Comparison of ENCODE assay signal across 9 mouse cellular contexts in genomic region chr7:139200108-139200507, GRCm38 (mm10). TPM values are rescaled to one million over a fixed set of nuclear protein-coding genes. Genes with fewer than 3 reads are reported as not detected.
DNase-seq lines count a peak whose midpoint lies in the region; ATAC-seq lines count a peak whose summit lies in the region.
"Had no signal": no experiment of that assay in that cellular context is flagged by ENCODE, and none has a peak within 500 bp of the region (broad histone marks: within the 10 kb centered on the region; RNA-seq: fewer than 3 reads in every experiment).

No protein-coding gene starts in this region.

- no peak overlapping the region for H3K27ac ChIP-seq in embryonic facial prominence, embryonic 14.5 days (replicated peaks; ENCODE audit: low read depth, low read length)
- H3K27ac ChIP-seq in hindbrain, embryonic 12.5 days: no peak overlapping the region
- H3K27ac ChIP-seq in midbrain, embryonic 15.5 days: no peak overlapping the region

- ATAC-seq in embryonic facial prominence, embryonic 14.5 days (ENCODE audit: low read depth): peak; percentile 71; the same call in 1 of the 2 replicates
- peak; percentile 61 for ATAC-seq in hindbrain, embryonic 12.5 days (ENCODE audit: low FRiP score)
- ATAC-seq in midbrain, embryonic 15.5 days (replicated peaks): peak; percentile 37; the same call in 1 of the 2 replicates

- no peaks in the 10 kb centered on the region for H3K9me3 ChIP-seq in embryonic facial prominence, embryonic 14.5 days (ENCODE audit: control insufficient read depth, low read length)
- no peaks in the 10 kb centered on the region for H3K9me3 ChIP-seq in hindbrain, embryonic 12.5 days (replicated peaks)
- no peaks in the 10 kb centered on the region for H3K9me3 ChIP-seq in midbrain, embryonic 15.5 days

- H3K27me3 ChIP-seq in embryonic facial prominence, embryonic 14.5 days (replicated peaks; ENCODE audit: control insufficient read depth, insufficient read depth, low read length): peaks cover 8% of the 10 kb centered on the region; the same call in 1 of the 2 replicates
- peaks cover 7% of the 10 kb centered on the region for H3K27me3 ChIP-seq in hindbrain, embryonic 12.5 days
- H3K27me3 ChIP-seq in midbrain, embryonic 15.5 days (replicated peaks): 0 out of 2 replicates have a peak, but pooled peaks cover 5% of the 10 kb centered on the region

- peak; percentile 41 for DNase-seq in gastrocnemius, adult 18-20 months (ENCODE audit: low spot score)
- no peak for DNase-seq in gastrocnemius, postnatal 25 days
- peak; percentile 54 for DNase-seq in adrenal gland, postnatal 25 days
- peak; percentile 88 for DNase-seq in embryonic facial prominence, embryonic 14.5 days (ENCODE audit: low spot score)
- peak; percentile 59 to 71 for DNase-seq in left cerebral cortex, postnatal 10 days (ENCODE audit: extremely low spot score in 1 of 2, low spot score in 2 of 2)
- DNase-seq in spleen, postnatal 36 days (ENCODE audit: low spot score in 2 of 2): no peak

- intact Hi-C loops in left cerebral cortex, postnatal 10 days (cut with DNase I): no loop called here

- H3K36me3 ChIP-seq in embryonic facial prominence, embryonic 14.5 days (ENCODE audit: control insufficient read depth, insufficient read depth, low read length): no peaks in the 10 kb centered on the region
- H3K36me3 ChIP-seq in hindbrain, embryonic 12.5 days: no peaks in the 10 kb centered on the region
- no peaks in the 10 kb centered on the region for H3K36me3 ChIP-seq in midbrain, embryonic 15.5 days (replicated peaks)

- H3K4me2 ChIP-seq in embryonic facial prominence, embryonic 14.5 days (ENCODE audit: low read depth, low read length): no peak overlapping the region
- no peak overlapping the region for H3K4me2 ChIP-seq in hindbrain, embryonic 12.5 days (replicated peaks)
- H3K4me2 ChIP-seq in midbrain, embryonic 15.5 days: no peak overlapping the region

- no peak overlapping the region for H3K4me3 ChIP-seq in embryonic facial prominence, embryonic 14.5 days (ENCODE audit: low read depth, low read length)
- H3K4me3 ChIP-seq in hindbrain, embryonic 12.5 days: no peak overlapping the region
- H3K4me3 ChIP-seq in midbrain, embryonic 15.5 days: no peak overlapping the region

- WGBS in embryonic facial prominence, embryonic 14.5 days: 23% methylated on average over 7 of the region's 7 CpGs
- WGBS in hindbrain, embryonic 12.5 days: 31% methylated on average over 7 of the region's 7 CpGs
- 31% methylated on average over 7 of the region's 7 CpGs for WGBS in midbrain, embryonic 15.5 days

- no peaks in the 10 kb centered on the region for H3K4me1 ChIP-seq in embryonic facial prominence, embryonic 14.5 days (ENCODE audit: control insufficient read depth, insufficient read depth, low read length)
- no peaks in the 10 kb centered on the region for H3K4me1 ChIP-seq in hindbrain, embryonic 12.5 days
- no peaks in the 10 kb centered on the region for H3K4me1 ChIP-seq in midbrain, embryonic 15.5 days

- no peak overlapping the region for H3K9ac ChIP-seq in embryonic facial prominence, embryonic 14.5 days (ENCODE audit: low read depth, low read length)
- H3K9ac ChIP-seq in hindbrain, embryonic 12.5 days: no peak overlapping the region
- no peak overlapping the region for H3K9ac ChIP-seq in midbrain, embryonic 15.5 days

RNA-seq across cellular contexts. Expression of gene Lrrc27, which starts 12.7 kb away (rescaled TPM):
- total RNA-seq in gastrocnemius, adult 18-20 months (2021): 1 to 10 TPM; 1.9 to 3.0 TPM
- 1 to 10 TPM; 3.2 to 3.9 TPM for total RNA-seq in gastrocnemius, postnatal 25 days (2021)
- total RNA-seq in adrenal gland, postnatal 25 days (2021): 5.8 and 6.3 TPM in 2 replicates
- polyA plus RNA-seq in embryonic facial prominence, embryonic 14.5 days (2014; fragmentation: Nextera tagmentation; extraction: Ambion mirVana): 3.2 and 3.3 TPM in 2 replicates
- 3.2 and 5.3 TPM in 2 replicates for polyA plus RNA-seq in hindbrain, embryonic 12.5 days (2016; fragmentation: Nextera tagmentation; extraction: Ambion mirVana)
- 1 to 10 TPM; 4.6 to 5.0 TPM for total RNA-seq in left cerebral cortex, postnatal 10 days (2021)
- 4.1 and 4.6 TPM in 2 replicates for polyA plus RNA-seq in midbrain, embryonic 15.5 days (2015; fragmentation: Nextera tagmentation; extraction: Ambion mirVana)

RNA-seq across cellular contexts. Expression of gene Stk32c, which starts 13.0 kb away (rescaled TPM):
- total RNA-seq in gastrocnemius, adult 18-20 months (2021): under 1 TPM; 0.27 to 0.31 TPM
- total RNA-seq in gastrocnemius, postnatal 25 days (2021): under 1 TPM; 0.36 to 0.48 TPM
- total RNA-seq in adrenal gland, postnatal 25 days (2021): 3.0 and 4.0 TPM in 2 replicates
- polyA plus RNA-seq in embryonic facial prominence, embryonic 14.5 days (2014; fragmentation: Nextera tagmentation; extraction: Ambion mirVana): 0.11 and 0.35 TPM in 2 replicates
- 0.65 and 0.68 TPM in 2 replicates for polyA plus RNA-seq in hindbrain, embryonic 12.5 days (2016; fragmentation: Nextera tagmentation; extraction: Ambion mirVana)
- total RNA-seq in left cerebral cortex, postnatal 10 days (2021): 100 to 1,000 TPM in 1 of 2 experiments, 10 to 100 TPM in 1; 95.7 to 101 TPM
- 2.3 and 2.4 TPM in 2 replicates for polyA plus RNA-seq in midbrain, embryonic 15.5 days (2015; fragmentation: Nextera tagmentation; extraction: Ambion mirVana)
- polyA plus RNA-seq: heart, embryonic 14.5 days had no signal

RNA-seq across cellular contexts. Expression of gene Pwwp2b, which starts 48.2 kb away (rescaled TPM):
- total RNA-seq in gastrocnemius, adult 18-20 months (2021): 1 to 10 TPM; 4.9 to 6.7 TPM
- 1 to 10 TPM; 2.8 to 3.7 TPM for total RNA-seq in gastrocnemius, postnatal 25 days (2021)
- 20.9 and 25.4 TPM in 2 replicates for total RNA-seq in adrenal gland, postnatal 25 days (2021)
- polyA plus RNA-seq in embryonic facial prominence, embryonic 14.5 days (2014; fragmentation: Nextera tagmentation; extraction: Ambion mirVana): 11.0 and 11.6 TPM in 2 replicates
- polyA plus RNA-seq in hindbrain, embryonic 12.5 days (2016; fragmentation: Nextera tagmentation; extraction: Ambion mirVana): 4.3 and 5.1 TPM in 2 replicates
- total RNA-seq in left cerebral cortex, postnatal 10 days (2021): 10 to 100 TPM in 1 of 2 experiments, 1 to 10 TPM in 1; 8.5 to 11.0 TPM
- 5.2 and 5.3 TPM in 2 replicates for polyA plus RNA-seq in midbrain, embryonic 15.5 days (2015; fragmentation: Nextera tagmentation; extraction: Ambion mirVana)

Comparison
In these comparisons a context has a peak if more than half of its experiments do, and no peak if none do; other contexts are left out.
1. DNase-seq: peak in gastrocnemius, adult 18-20 months (single experiment), adrenal gland, postnatal 25 days (single experiment), embryonic facial prominence, embryonic 14.5 days (single experiment) and left cerebral cortex, postnatal 10 days (2 of 2); none in gastrocnemius, postnatal 25 days (single experiment) and spleen, postnatal 36 days (0 of 2).
2. RNA of gene Stk32c, which starts 13.0 kb away (total RNA-seq): 95.7 to 101 TPM in left cerebral cortex, postnatal 10 days; 3.0 to 4.0 TPM in adrenal gland, postnatal 25 days, 0.36 to 0.48 TPM in gastrocnemius, postnatal 25 days and 0.27 to 0.31 TPM in gastrocnemius, adult 18-20 months; every median in the first group is over 10 times any median in the second.
3. Peak in every context shown above with its lines, with median percentiles within 50 percentile points of each other: ATAC-seq.